Mouse (Mus musculus) thymus, postnatal 25 days (tissue): ENCODE data around the gene Tnnt3.

ENCODE experiments used
- DNase-seq: peaks from one replicate; pipeline ENCODE4 v3.0.0; 2022

The Tnnt3 gene

GRCm38 (mm10) chr7:142509518-142509917 lies 10.9 kb downstream of the Tnnt3 start:
- DNase-seq = no peak

GRCm38 (mm10) chr7:142510021-142510777 lies 11.6 kb downstream of the Tnnt3 start:
- DNase-seq = no peak

GRCm38 (mm10) chr7:142514048-142514447 lies 15.4 kb downstream of the Tnnt3 start:
- DNase-seq = no peak

DNA sequence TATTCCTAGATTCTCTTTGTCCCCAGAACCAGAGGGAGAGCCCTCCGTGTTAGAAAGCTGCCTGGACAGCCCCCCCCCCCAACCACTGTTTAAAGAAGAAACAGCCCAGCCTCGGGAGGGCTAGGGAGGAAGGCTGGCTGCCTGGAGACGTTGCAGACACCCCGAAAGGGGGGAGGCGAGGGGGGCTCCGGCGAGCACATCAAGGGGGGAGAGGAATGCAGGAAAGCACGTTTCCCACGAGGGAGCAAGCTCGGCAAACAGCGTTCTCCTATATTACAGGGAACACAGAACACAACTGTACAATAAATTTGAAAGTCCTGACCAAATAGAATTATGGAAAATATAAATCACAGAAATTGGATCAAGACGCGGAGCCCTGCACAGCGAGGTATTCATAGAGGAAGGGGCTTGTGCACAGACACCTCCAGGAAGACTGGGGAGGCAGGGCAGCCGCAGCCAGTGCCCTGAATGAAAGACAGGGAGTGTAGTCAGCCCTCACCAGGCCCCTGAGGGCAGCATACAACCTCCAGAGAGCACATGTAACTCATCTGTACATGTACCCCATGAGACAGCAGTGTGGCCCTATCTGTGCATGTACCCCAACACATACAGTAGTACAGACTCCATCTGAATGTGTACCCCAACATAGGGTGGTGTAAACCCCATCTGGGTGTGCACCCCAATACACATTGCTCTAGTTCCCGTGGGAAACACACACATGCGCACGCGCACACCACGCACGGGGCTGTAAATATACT lies 17.8 kb downstream of the Tnnt3 start:
- no peak for DNase-seq

DNA sequence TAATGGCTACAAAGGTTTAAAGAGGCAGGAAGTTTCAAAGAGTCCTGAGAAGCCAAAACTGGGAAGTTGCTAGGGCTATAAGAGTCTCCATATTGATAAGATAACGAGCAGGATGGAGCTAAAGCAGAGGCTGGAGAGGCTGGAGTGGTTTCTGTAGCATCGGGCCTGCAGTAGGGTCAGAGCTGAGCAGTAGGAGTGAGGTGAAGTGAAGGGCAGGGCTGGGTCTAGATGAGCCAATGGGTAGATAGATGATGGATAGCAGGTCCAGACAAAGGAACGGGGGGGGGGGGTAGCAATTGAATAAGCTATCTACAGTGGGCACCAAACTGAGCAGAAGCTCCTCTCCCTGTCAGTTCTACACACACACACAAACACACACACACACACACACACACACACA lies 18.9 kb downstream of the Tnnt3 start:
- no peak for DNase-seq

GRCm38 (mm10) chr7:142520331-142520730 lies 21.7 kb downstream of the Tnnt3 start:
- no peak for DNase-seq

GRCm38 (mm10) chr7:142522352-142522751 lies 23.7 kb downstream of the Tnnt3 start:
- no peak for DNase-seq

DNA sequence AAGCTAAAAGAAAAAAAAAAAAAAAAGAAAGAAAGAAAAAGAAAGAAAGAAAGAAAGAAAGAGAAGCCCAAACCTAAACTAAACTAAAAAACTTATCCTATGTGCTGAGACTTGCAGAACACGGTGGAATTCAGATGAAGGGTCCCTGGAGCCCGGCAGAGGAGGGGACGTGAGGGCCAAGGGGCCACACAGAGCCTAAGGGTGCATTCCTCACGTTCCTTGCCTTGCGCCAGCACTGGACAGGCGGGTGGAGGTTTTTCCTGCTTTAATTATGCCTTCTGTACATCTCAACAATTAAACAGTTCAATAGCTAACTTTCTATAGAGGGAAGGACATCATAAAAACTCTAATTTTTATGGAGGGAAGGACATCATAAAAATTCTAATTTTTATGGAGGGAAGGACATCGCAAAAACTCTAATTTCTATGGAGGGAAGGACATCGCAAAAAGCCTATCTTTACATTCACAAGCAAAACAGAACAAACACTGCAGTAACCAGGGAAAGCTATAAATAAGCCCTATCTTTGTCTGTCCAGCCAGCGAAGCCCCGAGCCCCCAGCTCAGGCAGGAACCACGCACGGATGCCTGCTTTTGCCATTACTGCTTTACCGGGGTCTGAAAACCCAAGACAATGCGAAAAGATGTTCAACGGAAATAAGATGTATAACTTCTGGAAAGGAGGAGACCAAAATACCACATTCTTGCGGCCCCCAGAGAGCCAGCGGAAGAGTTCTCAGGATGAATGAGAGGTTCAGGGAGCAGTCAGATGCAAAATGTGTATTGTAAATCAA lies 24.8 kb downstream of the Tnnt3 start:
- DNase-seq = no peak

DNA sequence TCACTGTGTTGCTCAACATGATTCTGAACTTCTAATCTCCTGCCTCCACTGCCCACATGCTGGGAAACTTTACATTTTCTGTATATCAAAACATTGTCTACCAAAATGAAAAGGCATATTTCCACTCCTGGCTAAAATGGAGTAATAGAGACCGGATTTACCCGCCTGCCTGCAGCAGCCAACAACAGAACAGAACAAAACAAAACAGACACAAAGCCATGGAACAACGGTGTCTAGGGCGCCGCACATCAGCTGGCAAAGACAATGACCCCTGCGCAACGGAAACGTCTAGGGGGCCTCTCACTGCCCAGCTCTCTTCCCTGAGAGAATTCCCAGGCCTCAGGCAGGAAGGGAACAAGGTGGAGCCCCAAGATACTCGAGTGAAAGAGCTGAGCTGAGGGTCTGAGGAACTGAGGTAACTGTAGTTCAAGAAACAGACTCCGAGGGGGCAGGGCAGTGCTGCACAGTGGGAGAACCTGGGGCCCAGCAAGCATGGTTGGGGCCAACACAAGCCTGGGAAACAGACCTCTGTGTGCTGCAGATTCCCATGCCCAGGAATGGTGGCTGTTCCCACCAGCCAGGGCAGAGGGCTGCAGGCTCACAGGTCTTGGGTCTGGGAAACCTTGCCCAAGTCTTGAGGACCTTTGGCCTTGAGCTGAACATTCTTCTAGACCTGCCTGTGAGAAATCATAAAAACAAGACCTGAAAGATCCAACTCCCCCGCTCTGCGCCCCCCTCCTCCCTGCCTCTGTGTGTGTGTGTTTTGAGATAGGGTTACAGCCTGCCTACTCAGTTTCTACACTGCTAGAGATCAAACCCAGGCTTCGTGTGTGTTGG lies 26.9 kb downstream of the Tnnt3 start:
- no peak for DNase-seq

DNA sequence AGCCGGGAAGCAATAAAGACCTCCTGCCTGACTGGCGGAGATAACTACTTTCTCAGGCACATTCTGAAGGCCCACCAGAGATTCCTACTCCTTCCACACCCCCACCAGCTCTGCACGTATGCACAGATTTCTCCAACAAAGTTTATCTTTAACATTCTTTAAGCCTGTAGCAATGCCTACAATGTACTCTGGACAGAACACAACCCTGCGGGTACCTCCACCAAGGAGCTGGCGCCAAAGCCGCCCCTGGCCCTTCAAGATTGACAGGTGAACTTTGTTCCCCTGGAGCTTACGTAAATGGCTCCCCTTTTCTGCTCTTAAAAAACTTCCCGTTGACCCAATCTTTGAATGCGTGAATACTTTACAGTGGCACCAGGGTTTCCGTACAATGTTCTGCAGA lies 30.7 kb downstream of the Tnnt3 start:
- DNase-seq = no peak

DNA sequence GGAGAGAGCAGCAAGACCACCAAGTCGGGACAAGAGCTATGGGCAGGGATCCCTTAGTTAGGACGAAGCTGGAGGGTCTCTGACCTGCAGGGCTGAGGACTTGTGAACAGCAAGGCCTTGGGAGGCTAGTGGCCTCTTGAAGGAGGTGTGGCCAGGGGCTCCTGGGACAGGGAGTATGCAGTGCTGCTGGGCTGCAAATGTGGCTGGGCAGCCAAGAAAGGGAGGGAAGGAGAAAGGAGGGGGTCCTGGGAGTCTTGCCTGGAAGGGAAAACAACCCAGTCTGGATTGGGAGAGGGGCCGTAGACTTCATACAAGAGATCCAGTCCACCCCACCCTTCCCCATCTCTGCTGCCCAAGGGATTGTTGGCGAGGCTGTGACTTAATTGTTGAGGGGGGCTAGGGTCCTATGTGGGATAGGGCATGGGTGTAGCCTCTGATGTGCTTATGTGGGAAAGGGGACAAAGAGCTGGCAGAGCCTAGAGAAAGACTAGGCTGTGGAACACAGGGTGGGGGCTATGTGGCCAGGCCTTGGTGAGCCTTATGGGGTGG lies 33.4 kb downstream of the Tnnt3 start:
- DNase-seq = no peak

- no peak for DNase-seq
These were observed 34.0 kb downstream of the Tnnt3 start, which contains the start of gene Mrpl23 for GRCm38 (mm10) chr7:142532671-142533058. Gene Mrpl23, plus strand, starts transcription at chr7:142532686.

DNA sequence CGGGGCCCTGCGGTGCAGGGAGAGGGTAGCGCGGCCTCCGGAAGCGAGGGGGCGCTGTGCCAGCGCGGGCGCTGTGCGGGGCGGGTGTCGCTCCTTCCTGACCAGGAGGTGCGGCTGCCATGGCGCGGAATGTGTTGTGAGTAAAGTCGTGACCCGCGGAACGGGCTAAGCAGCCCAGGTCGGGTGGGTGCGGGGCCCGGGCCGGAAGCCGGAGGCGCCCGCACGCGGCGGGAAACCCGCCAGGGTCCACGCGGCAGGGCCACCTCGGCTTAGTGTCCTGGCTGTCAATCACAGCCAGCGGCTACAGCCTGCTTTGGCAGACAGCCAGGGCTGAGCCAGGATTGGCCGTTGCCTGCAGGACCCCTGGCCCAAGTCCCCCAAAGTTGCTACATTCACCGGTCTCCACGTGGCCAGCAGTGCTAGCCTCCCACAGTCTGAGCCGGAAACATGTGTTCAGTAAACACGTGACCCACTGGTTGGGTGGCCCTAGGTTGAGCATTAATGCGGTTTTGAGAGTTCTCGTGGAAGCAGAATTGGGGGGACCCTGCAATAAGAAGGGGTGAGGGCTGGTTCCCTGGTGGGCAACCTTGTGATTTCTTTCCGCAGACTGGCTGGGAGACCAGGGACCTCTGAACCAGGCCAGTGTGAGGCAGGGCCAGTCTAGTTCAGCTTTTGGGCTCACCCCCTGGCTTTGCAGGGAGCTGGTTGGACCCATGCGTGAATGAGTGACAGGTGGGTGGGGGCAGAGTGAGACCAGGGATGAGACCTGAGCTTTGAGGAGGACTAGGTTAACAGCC lies 34.6 kb downstream of the Tnnt3 start:
- peak; percentile 87 for DNase-seq

GRCm38 (mm10) chr7:142535116-142535515 lies 36.5 kb downstream of the Tnnt3 start:
- no peak for DNase-seq

- no peak for DNase-seq
These were observed 37.2 kb downstream of the Tnnt3 start for GRCm38 (mm10) chr7:142535832-142536231.

- no peak for DNase-seq
These were observed 38.5 kb downstream of the Tnnt3 start for GRCm38 (mm10) chr7:142537181-142537580.

- peak; percentile 73 for DNase-seq
These were observed 39.2 kb downstream of the Tnnt3 start for GRCm38 (mm10) chr7:142537879-142538278.

DNA sequence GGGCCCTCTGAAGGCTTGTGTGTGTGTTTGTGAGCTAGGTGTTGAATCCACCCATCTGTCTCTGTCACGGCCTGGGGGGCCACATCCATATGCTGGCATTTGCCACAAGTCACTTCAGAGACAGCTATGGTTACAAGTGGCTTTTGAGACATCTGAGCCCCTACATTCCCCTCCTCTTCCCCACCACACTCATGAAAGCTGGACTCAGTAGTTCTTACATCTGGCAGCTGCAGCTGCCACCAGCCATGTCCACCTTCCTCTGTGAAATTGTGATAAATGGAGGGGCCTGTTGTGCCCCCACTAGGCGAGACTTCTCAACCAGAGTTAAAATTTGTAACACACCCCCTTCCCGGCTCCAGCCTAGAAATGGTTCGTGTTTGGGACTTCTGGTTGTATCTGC lies 39.7 kb downstream of the Tnnt3 start:
- DNase-seq = no peak

DNA sequence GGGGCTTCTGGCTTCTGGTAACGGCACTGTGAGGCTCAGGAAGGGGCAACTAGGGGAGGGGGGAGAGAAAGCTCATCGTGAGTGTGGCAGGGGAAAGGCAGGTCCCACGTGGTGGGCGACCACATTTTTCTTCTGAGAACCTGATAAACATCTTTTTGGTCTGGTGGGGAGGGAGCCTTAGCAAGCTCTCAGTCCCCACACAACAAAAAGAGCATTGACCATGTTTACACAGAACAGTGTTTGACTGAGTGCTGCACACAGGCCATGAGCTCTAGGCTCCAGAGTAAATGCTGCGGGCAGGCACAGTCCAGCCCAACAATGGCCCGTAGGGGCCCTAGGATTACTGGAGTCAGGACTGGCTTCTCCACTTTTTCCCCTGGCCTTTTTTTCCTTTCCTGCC lies 40.1 kb downstream of the Tnnt3 start:
- DNase-seq = no peak

GRCm38 (mm10) chr7:142539828-142540227 lies 41.2 kb downstream of the Tnnt3 start:
- no peak for DNase-seq

- DNase-seq = no peak
These were observed 44.2 kb downstream of the Tnnt3 start for GRCm38 (mm10) chr7:142542771-142543303.
